Mouse (Mus musculus) embryo, embryonic 10.5 days (tissue): Measurements from ENCODE around the gene Zmat1.
"Not testable (repeated sequence)": the region's sequence is repeated elsewhere in the genome, so short reads cannot be mapped to it uniquely, and the experiment has no call there.

Experiments used
- DNase-seq: peaks from one replicate; pipeline ENCODE4 v3.0.0-alpha.2; 2015; ENCODE audit warnings: low spot score

Gene Zmat1

GRCm38 (mm10) chrX:135008720-135009470, at the start of gene Zmat1:
Gene Zmat1 (minus strand): TSS chrX:135009209.
- DNase-seq = peak; percentile 91

GRCm38 (mm10) chrX:135053939-135054338, 44.9 kb upstream of the Zmat1 start:
- not testable (repeated sequence) for DNase-seq

- DNase-seq = peak; percentile 21
Observed at GRCm38 (mm10) chrX:135035962-135036375, 27.0 kb upstream of the Zmat1 start.

- no peak for DNase-seq
Observed at GRCm38 (mm10) chrX:135025135-135025534, 16.1 kb upstream of the Zmat1 start.

- DNase-seq = peak; percentile 30
Observed at GRCm38 (mm10) chrX:135011381-135011780, 2.4 kb upstream of the Zmat1 start.

GRCm38 (mm10) chrX:135009471-135009815, 434 bp upstream of the Zmat1 start:
- no peak for DNase-seq

GRCm38 (mm10) chrX:135008021-135008420, 988 bp downstream of the Zmat1 start:
- DNase-seq = peak; percentile 10

- no peak for DNase-seq
Observed at GRCm38 (mm10) chrX:134964546-134964945, 44.5 kb downstream of the Zmat1 start, which contains the start of gene Nxf2. Gene Nxf2 (minus strand): TSS chrX:134964754.

- DNase-seq = peak; percentile 76
Observed at GRCm38 (mm10) chrX:134963305-134964094, 45.5 kb downstream of the Zmat1 start.

- peak; percentile 47 for DNase-seq
Observed at GRCm38 (mm10) chrX:134930361-134930760, 78.6 kb downstream of the Zmat1 start.

GRCm38 (mm10) chrX:134929927-134930326, 79.1 kb downstream of the Zmat1 start:
- no peak for DNase-seq

GRCm38 (mm10) chrX:134925058-134925457, 84.0 kb downstream of the Zmat1 start:
- DNase-seq = peak; percentile 71

- DNase-seq = no peak
Observed at GRCm38 (mm10) chrX:134923675-134924424, 85.2 kb downstream of the Zmat1 start.
